Mouse (Mus musculus) spleen, adult 2 months (tissue): Measurements from ENCODE around the gene Cd164l2.

ENCODE experiments used
- CTCF ChIP-seq: fragments of 200-500 bp; IDR thresholded peaks from 2 replicates; pipeline ENCODE4 v1.5.1; 2011; ENCODE audit warnings: mild to moderate bottlenecking, inconsistent platforms; ENCODE audit not compliant: insufficient read depth, insufficient read length, insufficient replicate concordance; ENCODE audit errors: extremely low read depth
- POLR2A ChIP-seq: fragments of 200-500 bp; IDR thresholded peaks from 2 replicates; pipeline ENCODE4 v1.6.1; 2011; ENCODE audit warnings: low read depth, low read length, inconsistent platforms

DNA sequence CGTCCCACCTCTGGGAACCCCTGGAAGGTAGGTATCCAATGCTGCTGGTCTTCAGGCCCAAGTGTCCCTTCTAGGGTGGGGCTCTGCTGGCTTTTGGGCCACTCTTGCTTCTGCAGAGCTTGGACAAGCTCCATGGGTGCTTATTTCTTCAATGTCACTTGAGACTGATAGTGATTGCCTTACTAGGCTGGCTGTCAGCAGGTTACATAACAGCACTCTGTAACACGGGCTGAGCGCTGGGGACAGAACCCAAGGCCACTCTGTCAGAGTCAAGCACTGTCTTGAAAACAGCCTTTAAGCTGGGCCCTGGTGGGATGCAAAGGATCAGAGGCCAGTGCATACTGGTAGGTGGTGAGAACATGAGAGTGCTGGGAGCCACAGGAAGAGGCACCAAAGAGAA, 53.4 kb downstream of the Cd164l2 start:
- TF ChIP-seq POLR2A: no peak
- TF ChIP-seq CTCF: no peak
